Mouse (Mus musculus) E14TG2a.4 (cell line): Measurements from ENCODE around the gene Pax5.
A peak's percentile ranks its signal among the peaks of the same experiment; 100 is the strongest.

Experiments
- H3K27me3 ChIP-seq: 2 replicates; pipeline ENCODE4 v1.6.1; 2014; ENCODE audit warnings: low read length, control low read depth; ENCODE audit not compliant: insufficient read depth
- H3K36me3 ChIP-seq: 2 replicates; pipeline ENCODE4 v1.6.1; 2014; ENCODE audit warnings: low read length, control low read depth; ENCODE audit not compliant: insufficient read depth
- H3K4me1 ChIP-seq: replicated peaks from 2 replicates; pipeline ENCODE4 v1.6.1; 2014; ENCODE audit warnings: low read depth, low read length, control low read depth
- H3K4me3 ChIP-seq: replicated peaks from 2 replicates; pipeline ENCODE4 v1.5.1; 2014; ENCODE audit warnings: mild to moderate bottlenecking, low read length
- H3K9me3 ChIP-seq: 2 replicates; pipeline ENCODE4 v1.6.1; 2014; ENCODE audit warnings: low read length, control low read depth
- CTCF ChIP-seq: conservative IDR thresholded peaks from 2 replicates; pipeline ENCODE4 v1.5.1; 2014; ENCODE audit warnings: low read length
- NANOG ChIP-seq: IDR thresholded peaks from 2 replicates; pipeline ENCODE4 v1.6.1; 2014; ENCODE audit warnings: borderline replicate concordance, low read length, mixed read lengths
- POU5F1 ChIP-seq: IDR thresholded peaks from 2 replicates; pipeline ENCODE4 v1.6.1; 2014; ENCODE audit warnings: low read length, borderline replicate concordance

Gene Pax5

DNA sequence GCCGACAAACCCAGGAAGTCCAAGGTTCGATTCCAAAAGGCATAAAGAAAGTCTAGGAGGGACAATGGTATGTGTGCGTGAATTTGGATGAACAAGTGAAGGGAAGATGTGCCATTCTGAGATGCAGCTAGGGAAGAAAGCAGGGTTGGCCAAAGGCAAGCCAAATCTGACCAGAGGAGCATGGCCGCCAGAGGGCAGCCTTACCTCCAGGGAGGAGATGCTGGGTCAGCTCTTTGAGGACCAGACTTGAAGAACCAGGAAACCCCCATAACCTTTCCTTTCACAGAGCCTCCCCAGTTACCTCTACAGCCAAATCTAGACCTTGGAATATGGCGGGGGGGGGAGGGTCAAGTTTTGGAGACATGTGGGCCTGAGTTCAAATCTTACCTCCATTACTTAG is 133.0 kb downstream of the Pax5 start:
- Histone ChIP-seq H3K9me3 (no peaks in the 10 kb centered on the region), H3K27me3 (peaks cover 10% of the 10 kb centered on the region; the same call in 1 of the 2 replicates), H3K4me1 (no peaks in the 10 kb centered on the region), H3K36me3 (no peaks in the 10 kb centered on the region), H3K4me3 (no peak overlapping the region)
- TF ChIP-seq CTCF (peak; percentile 56), POU5F1 (no peak), NANOG (no peak)

DNA sequence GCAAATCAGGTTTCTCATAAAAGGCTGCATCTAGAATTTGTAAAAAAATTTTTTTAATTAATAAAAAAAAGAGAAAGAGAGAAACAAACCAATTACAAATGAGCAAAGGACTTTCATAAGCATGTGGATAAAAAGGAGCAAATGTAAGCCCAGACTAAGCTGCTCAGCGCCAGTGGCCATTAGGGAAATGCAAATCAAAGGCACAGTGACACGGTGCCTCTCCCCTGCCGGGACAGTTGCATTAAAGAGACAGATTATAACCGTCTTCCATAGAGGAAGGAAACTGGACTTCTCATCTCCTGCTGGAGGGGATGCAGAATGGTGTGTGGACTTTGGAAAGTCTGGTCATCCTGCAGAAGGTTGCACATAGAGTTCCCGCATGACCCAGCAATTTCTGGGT is 133.5 kb downstream of the Pax5 start:
- TF ChIP-seq CTCF = no peak
- TF ChIP-seq NANOG = no peak
- no peak for TF ChIP-seq POU5F1
- Histone ChIP-seq H3K27me3 (peaks cover 10% of the 10 kb centered on the region; the same call in 1 of the 2 replicates), H3K36me3 (no peaks in the 10 kb centered on the region), H3K4me3 (no peak overlapping the region), H3K9me3 (no peaks in the 10 kb centered on the region), H3K4me1 (no peaks in the 10 kb centered on the region)

DNA sequence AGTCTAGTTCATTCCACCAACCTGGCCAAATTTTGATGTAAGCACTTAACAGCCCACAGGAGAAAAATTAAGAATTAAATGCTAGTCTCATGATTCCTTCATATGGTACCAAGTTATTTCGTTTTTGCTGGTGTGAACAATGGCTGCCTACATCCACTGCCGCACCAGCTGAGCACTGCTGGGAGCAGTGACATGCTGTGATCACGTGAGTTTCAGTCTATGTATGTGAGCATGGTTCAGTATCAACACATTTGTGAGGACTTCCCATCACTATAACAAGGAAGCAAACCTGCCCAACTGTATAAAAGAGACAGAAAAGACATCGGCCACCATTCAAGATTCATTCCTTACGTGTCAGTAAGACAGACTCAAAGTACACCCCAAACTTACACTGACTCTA is 137.3 kb downstream of the Pax5 start:
- Histone ChIP-seq H3K4me3 (no peak overlapping the region), H3K9me3 (no peaks in the 10 kb centered on the region), H3K4me1 (no peaks in the 10 kb centered on the region), H3K27me3 (peaks cover 10% of the 10 kb centered on the region; the same call in 1 of the 2 replicates), H3K36me3 (no peaks in the 10 kb centered on the region)
- TF ChIP-seq CTCF (no peak), POU5F1 (no peak), NANOG (no peak)

DNA sequence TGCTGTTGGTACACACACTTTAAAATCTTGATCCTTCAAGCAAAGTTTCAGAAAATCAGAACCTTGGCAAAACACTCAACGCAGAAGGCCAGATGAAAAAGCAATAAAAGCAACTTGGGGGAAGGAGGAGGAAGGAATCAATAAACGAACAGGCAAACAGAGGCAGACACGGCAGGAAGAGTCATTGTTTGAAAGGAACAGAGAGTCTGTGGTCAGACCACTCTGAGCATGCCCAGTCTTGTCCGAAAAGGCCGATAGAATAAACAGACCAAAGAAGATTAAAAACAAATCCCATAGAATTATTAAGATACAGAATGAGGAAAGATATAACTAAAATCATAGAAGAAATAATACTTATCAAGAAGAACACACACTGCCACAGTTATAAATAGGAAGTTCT is 137.9 kb downstream of the Pax5 start:
- Histone ChIP-seq H3K4me1 (no peaks in the 10 kb centered on the region), H3K4me3 (no peak overlapping the region), H3K36me3 (no peaks in the 10 kb centered on the region), H3K9me3 (no peaks in the 10 kb centered on the region), H3K27me3 (peaks cover 10% of the 10 kb centered on the region; the same call in 1 of the 2 replicates)
- TF ChIP-seq POU5F1 (no peak), NANOG (no peak), CTCF (no peak)

DNA sequence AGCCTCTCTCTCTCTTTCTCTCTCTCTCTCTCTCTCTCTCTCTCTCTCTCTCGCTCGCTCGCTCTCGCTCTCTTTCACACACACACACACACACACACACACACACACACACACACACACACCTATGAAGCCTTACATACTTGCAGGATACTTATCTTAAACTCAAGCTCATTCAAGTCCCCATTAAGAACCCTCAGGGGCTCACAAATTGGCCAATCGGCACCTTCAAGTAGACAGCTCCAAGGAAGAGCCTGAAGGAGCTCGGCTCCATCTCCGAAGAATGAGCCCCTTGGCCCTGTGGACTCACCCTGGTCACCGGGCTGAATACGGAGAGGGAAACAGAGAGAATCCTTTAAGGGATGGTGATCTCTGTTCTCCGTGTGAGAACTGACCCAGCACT is 141.1 kb downstream of the Pax5 start:
- Histone ChIP-seq H3K36me3 (no peaks in the 10 kb centered on the region), H3K4me1 (peaks cover 16% of the 10 kb centered on the region), H3K27me3 (peaks cover 9% of the 10 kb centered on the region), H3K4me3 (no peak overlapping the region), H3K9me3 (no peaks in the 10 kb centered on the region)
- TF ChIP-seq NANOG = no peak
- TF ChIP-seq POU5F1 = no peak
- TF ChIP-seq CTCF = no peak

DNA sequence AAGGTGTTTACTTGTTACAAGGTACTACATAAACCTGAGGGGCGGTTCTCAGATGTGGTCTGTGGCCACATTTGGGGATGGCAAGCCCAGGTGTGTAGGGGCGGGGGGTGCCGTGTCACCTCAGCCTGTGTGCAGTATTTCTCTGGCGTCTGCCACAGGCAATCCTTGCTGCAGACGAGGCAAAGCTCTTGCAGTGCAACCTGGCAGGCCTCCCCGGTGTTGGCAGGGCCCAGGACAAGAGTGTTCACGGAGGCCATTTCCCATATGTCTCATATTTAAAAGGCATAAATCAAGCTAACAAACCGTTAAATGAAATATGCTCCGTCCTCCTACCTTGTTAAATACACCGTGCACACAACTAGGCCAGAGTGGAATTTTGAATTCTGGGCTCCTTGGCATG is 141.6 kb downstream of the Pax5 start:
- H3K36me3 ChIP-seq = no peaks in the 10 kb centered on the region
- TF ChIP-seq CTCF (no peak), NANOG (no peak), POU5F1 (no peak)
- no peaks in the 10 kb centered on the region for H3K9me3 ChIP-seq
- no peak overlapping the region for H3K4me3 ChIP-seq
- peaks cover 20% of the 10 kb centered on the region for H3K4me1 ChIP-seq
- peaks cover 14% of the 10 kb centered on the region for H3K27me3 ChIP-seq

DNA sequence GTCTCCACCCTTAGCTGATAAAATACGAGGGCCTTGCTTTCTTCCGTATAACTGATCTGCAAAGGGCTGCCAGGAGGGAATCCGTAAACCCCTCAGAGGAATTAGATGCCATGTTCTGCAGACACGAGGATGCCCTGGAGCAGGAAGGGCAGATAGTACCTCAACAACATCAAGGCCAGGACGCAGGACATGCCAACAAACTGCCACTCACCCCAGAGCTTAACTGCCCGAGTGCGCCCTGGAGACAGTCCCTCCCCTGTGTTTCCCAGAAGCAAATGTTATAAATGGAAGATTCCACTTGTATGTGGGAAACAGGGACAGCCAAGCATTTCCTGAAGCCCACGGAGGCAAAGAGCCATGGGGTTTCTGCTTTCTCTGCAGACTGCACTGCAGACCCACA is 143.9 kb downstream of the Pax5 start:
- Histone ChIP-seq H3K4me3 (no peak overlapping the region), H3K4me1 (peaks cover 29% of the 10 kb centered on the region), H3K9me3 (no peaks in the 10 kb centered on the region), H3K36me3 (no peaks in the 10 kb centered on the region), H3K27me3 (peaks cover 30% of the 10 kb centered on the region)
- TF ChIP-seq NANOG = no peak
- TF ChIP-seq CTCF = no peak
- no peak for TF ChIP-seq POU5F1

DNA sequence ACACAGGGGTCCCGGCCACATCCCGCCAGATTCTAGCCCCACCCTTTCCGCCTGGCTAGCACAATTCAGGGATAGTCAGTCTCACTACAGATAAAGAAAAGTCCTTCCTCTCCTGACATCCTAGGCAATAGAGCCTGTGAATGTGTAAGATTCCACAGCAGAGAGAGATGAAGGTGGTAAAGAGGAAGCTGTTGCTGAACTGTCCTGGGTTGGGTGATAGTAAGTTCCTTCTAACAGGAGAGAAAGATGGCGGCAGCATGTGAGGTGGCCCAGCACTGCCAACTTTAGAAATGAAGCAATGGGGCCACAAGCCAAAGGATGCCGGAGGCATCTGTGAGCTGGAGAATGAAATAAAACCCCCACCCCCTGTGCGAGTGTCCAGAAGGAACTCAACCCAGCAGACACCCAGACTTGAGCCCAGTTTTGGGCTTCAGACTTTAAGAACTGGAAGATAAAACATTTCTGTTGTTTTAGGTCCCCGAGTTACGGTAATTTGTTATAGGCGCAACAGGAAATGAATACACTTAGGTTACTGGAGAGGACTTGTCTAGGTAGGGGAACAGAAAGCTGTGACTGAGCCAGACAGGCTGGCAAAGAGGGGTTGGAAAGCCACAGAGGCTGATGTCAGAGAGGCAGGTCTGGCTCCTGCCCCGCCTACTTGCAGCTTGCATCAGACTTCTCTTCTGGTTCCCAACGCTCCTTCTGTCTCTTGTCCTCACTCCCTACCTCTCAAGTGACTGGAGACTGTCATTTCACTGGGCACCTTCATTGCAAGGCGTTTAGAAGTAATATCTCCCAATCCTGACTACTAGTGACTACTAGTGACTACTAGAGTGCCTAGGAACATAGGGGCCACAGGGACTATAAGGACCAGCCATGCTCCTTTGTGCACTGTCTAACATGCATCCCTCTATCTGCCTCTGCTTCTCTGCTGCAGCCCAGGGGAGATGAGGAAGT is 144.9 kb downstream of the Pax5 start:
- Histone ChIP-seq H3K36me3 (no peaks in the 10 kb centered on the region), H3K4me1 (peaks cover 29% of the 10 kb centered on the region), H3K27me3 (peaks cover 40% of the 10 kb centered on the region), H3K4me3 (peak overlapping the region; percentile 52), H3K9me3 (no peaks in the 10 kb centered on the region)
- TF ChIP-seq CTCF (no peak), NANOG (no peak), POU5F1 (no peak)
